Mouse (Mus musculus) midbrain, embryonic 10.5 days (tissue): ENCODE results near the gene Rabgap1l. TPM values are rescaled to one million over a fixed set of nuclear protein-coding genes. Genes with fewer than 3 reads are reported as not detected.
"Not testable (repeated sequence)": the region's sequence is repeated elsewhere in the genome, so short reads cannot be mapped to it uniquely, and the experiment has no call there.

ENCODE experiments used
- DNase-seq: peaks from one replicate; pipeline ENCODE4 v3.0.0-alpha.2; 2017; ENCODE audit warnings: low spot score
- H3K27ac ChIP-seq: fragments of 300-500 bp; sonication (generic); replicated peaks from 2 replicates; pipeline ENCODE4 v1.5.1; 2016; ENCODE audit warnings: mild to moderate bottlenecking
- H3K27me3 ChIP-seq: fragments of 300-500 bp; sonication (generic); 2 replicates; pipeline ENCODE4 v1.6.1; 2016; ENCODE audit warnings: low read depth, mild to moderate bottlenecking; ENCODE audit not compliant: poor library complexity, severe bottlenecking
- H3K36me3 ChIP-seq: fragments of 300-500 bp; sonication (generic); 2 replicates; pipeline ENCODE4 v1.6.1; 2016; ENCODE audit warnings: mild to moderate bottlenecking, moderate library complexity
- H3K4me1 ChIP-seq: fragments of 300-500 bp; sonication (generic); 2 replicates; pipeline ENCODE4 v1.6.1; 2016
- H3K4me3 ChIP-seq: fragments of 300-500 bp; sonication (generic); 2 replicates; pipeline ENCODE4 v1.5.1; 2016; ENCODE audit warnings: mild to moderate bottlenecking, moderate library complexity
- H3K9me3 ChIP-seq: fragments of 300-500 bp; sonication (generic); replicated peaks from 2 replicates; pipeline ENCODE4 v1.6.1; 2016; ENCODE audit warnings: mild to moderate bottlenecking
- WGBS: fragments of 180-500 bp; shearing (Covaris S2); methylation state at CpG from one replicate; pipeline ENCODE4 v1.1.7; 2016; 5-methylcytosine and 5-hydroxymethylcytosine counted together
- polyA plus RNA-seq: library from polyadenylated mRNA; unstranded; fragments of >200 nt; fragmentation: Nextera tagmentation; extraction: Ambion mirVana; gene quantifications from 2 replicates; pipeline ENCODE4 v1.2.1, GENCODE M21; 2016

The Rabgap1l gene
- polyA plus RNA-seq, 1 experiment from 2014 or later, result 6.8 TPM

DNA sequence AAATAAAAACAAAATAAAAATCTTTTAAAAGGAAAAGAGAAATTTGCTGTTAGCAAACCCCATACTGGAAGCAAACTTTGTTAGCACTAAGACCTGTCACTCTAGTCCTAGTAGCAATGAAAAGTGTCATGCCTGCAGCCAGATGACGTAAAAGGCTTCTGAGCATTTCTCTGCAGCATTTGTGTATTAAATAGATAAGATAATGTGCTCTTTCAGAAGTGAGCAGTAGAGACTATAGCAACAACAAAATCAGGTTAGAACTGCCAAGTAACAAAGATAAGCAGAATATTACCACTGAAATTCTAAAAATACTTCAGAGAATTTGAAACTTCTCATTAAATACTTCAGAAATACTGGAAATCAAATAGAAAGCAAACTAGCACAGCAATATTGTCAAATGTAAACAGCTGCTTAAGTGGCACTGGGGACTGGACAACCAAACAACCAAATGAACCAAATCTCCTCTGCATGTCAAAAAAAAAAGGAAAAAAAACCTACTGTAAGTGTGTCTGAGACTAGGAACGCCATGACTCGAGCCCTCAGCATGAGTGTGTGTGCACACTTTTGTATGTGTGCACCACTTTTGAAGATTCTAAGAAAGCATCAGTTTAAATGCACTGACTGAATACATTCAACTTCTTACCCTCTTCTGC, 111.5 kb downstream of the Rabgap1l start:
- 92% methylated on average over 3 of the region's 3 CpGs for WGBS

GRCm38 (mm10) chr1:160674763-160675162, 118.2 kb downstream of the Rabgap1l start:
- no peak for DNase-seq

More for the DNA sequence above, 111.5 kb downstream of the Rabgap1l start:
- no peak for DNase-seq
- no peak overlapping the region for H3K27ac ChIP-seq
- H3K4me1 ChIP-seq, result no peaks in the 10 kb centered on the region
- no peaks in the 10 kb centered on the region for H3K27me3 ChIP-seq
- H3K4me3 ChIP-seq, result no peak overlapping the region
- H3K36me3 ChIP-seq, result no peaks in the 10 kb centered on the region
- H3K9me3 ChIP-seq, result no peaks in the 10 kb centered on the region

DNA sequence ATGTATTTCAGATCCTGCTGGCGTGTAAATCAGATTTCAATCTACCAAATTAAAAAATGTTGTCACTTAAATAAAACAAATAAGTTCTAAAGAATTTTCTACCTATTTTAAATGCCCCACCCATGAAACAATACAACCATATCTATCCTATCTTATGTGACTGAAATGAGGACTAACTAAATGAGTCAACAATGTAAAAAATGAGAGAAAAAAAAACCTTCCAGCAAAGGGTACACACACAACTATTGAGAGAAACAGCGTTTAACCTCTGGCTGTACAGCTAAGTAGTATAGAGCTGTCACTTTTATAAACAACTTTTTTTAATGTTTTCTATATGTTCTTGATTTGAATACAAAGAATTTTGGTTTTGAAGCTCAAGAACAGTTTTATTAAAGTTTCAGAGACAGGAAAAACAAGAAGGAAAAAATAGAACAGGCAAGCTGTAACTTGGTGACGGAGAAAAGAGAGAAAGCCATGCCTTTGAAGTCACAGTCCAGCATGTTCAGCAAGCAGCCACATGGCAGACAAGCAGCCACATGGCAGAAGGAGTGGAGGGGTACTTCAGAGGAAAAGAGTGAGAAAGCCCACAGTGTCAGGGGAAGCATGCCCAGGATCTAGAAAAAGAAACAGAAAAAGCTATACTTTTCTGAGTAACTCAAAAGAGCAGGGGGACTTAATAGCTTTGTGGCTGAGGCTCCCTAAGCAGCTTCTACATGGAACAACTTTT, 120.8 kb downstream of the Rabgap1l start:
- WGBS, result 77% methylated on average over 3 of the region's 3 CpGs

More at GRCm38 (mm10) chr1:160674763-160675162, 118.2 kb downstream of the Rabgap1l start:
- H3K27ac ChIP-seq, result no peak overlapping the region
- no peak overlapping the region for H3K4me3 ChIP-seq
- no peaks in the 10 kb centered on the region for H3K27me3 ChIP-seq
- 89% methylated on average over 2 of the region's 2 CpGs for WGBS
- H3K4me1 ChIP-seq, result no peaks in the 10 kb centered on the region
- H3K36me3 ChIP-seq, result no peaks in the 10 kb centered on the region
- H3K9me3 ChIP-seq, result no peaks in the 10 kb centered on the region

GRCm38 (mm10) chr1:160655806-160656470, 137.1 kb downstream of the Rabgap1l start:
- H3K4me3 ChIP-seq, result no peak overlapping the region
- H3K27me3 ChIP-seq, result no peaks in the 10 kb centered on the region
- 75% methylated on average over 2 of the region's 2 CpGs for WGBS
- H3K9me3 ChIP-seq, result no peaks in the 10 kb centered on the region
- no peak for DNase-seq
- no peak overlapping the region for H3K27ac ChIP-seq
- H3K36me3 ChIP-seq, result no peaks in the 10 kb centered on the region
- H3K4me1 ChIP-seq, result no peaks in the 10 kb centered on the region

More for the DNA sequence above, 120.8 kb downstream of the Rabgap1l start:
- Histone ChIP-seq H3K27me3 (no peaks in the 10 kb centered on the region), H3K36me3 (no peaks in the 10 kb centered on the region), H3K27ac (no peak overlapping the region), H3K4me1 (no peaks in the 10 kb centered on the region), H3K9me3 (no peaks in the 10 kb centered on the region), H3K4me3 (no peak overlapping the region)
- no peak for DNase-seq

DNA sequence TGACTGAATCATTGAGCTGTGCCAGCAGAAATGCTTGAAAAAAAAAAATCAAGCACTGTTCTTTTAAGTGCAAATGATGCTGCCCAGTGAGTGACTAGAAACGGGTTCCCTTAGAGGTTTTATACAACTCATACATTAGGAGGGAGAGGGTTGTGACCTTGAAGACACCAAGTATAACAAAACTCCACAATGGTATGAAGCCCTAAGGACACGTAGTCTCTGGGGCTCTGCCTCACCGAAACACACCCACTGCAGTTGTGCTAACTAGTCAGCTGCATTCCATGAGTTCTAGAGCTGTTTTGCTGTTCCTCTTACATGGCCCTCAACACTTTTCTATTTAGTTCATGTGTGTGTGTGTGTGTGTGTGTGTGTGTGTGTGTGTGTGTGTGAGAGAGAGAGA, 141.3 kb downstream of the Rabgap1l start:
- no peak overlapping the region for H3K27ac ChIP-seq
- no peaks in the 10 kb centered on the region for H3K27me3 ChIP-seq
- no peaks in the 10 kb centered on the region for H3K36me3 ChIP-seq
- peaks cover 4% of the 10 kb centered on the region; the same call in 1 of the 2 replicates for H3K4me1 ChIP-seq
- DNase-seq, result no peak
- no peaks in the 10 kb centered on the region for H3K9me3 ChIP-seq
- WGBS, result 49% methylated on average over 3 of the region's 3 CpGs
- H3K4me3 ChIP-seq, result no peak overlapping the region

GRCm38 (mm10) chr1:160645416-160645815, 147.6 kb downstream of the Rabgap1l start:
- H3K4me1 ChIP-seq, result peaks cover 4% of the 10 kb centered on the region; the same call in 1 of the 2 replicates
- H3K9me3 ChIP-seq, result no peaks in the 10 kb centered on the region
- WGBS, result 96% methylated on average over 3 of the region's 3 CpGs
- no peak overlapping the region for H3K27ac ChIP-seq
- no peaks in the 10 kb centered on the region for H3K36me3 ChIP-seq
- H3K27me3 ChIP-seq, result no peaks in the 10 kb centered on the region
- DNase-seq, result no peak
- H3K4me3 ChIP-seq, result no peak overlapping the region

GRCm38 (mm10) chr1:160628213-160628932, 164.6 kb downstream of the Rabgap1l start:
- 90% methylated on average over 12 of the region's 12 CpGs for WGBS
- Histone ChIP-seq H3K4me1 (no peaks in the 10 kb centered on the region), H3K9me3 (no peaks in the 10 kb centered on the region), H3K27me3 (no peaks in the 10 kb centered on the region), H3K36me3 (no peaks in the 10 kb centered on the region), H3K4me3 (no peak overlapping the region), H3K27ac (no peak overlapping the region)
- no peak for DNase-seq

DNA sequence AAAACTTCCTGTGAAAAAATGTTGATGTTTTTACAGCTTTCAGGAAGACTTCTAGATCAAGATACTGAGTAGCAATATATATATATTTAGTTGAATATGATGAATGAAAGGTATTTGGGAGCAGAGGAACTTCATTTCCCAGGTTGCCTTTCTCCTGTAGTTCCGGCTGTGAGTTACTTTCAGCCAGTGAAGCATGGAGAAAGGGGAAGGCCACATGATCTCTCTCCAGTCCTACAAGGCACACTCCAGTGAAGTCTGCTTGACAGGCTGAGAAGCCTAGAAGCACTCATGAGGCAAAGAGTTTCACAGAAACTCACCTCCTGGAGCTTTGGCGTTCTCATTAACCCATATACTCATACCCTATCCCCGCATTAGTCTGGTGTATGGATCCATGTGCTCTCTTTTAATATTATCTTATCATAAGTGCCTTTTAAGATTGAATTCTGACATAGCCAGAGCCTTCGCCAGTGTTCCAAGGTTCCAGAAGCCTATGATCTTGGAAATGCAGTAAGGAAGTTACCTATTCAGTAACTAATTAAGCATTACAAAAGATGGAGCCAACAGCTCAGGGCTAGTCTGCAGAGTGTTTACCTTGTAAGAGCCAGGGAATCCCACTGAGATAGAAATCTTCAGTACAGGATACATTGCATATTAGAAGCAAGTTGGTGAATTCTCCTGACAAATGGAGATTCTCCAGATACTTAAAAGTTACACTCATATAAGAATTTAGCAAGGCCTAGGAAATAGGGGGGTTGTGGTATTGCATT, 168.5 kb downstream of the Rabgap1l start:
- H3K9me3 ChIP-seq, H3K4me1 ChIP-seq, DNase-seq, H3K36me3 ChIP-seq, H3K27ac ChIP-seq, H3K27me3 ChIP-seq, H3K4me3 ChIP-seq: not testable (repeated sequence)
- 74% methylated on average over 4 of the region's 4 CpGs for WGBS

DNA sequence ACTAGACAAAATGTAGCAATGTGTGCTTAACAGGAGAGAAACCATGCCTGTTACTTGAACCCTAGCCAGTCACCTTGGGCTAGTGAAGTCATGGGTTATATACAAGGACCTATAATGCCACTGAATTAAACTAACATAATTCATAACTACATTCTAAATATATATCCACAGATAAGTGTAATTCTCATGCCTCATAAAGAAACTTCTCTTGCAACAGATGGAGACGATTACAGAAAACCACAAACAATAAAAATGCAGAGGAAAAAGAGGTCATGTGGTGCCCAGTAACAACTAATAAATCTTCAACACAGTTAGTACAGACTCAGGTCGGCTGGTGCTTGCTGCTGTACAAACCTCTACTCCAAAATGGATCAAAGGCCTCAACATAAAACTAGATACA, 174.8 kb downstream of the Rabgap1l start:
- no peak overlapping the region for H3K4me3 ChIP-seq
- 83% methylated on average over 2 of the region's 2 CpGs for WGBS
- no peaks in the 10 kb centered on the region for H3K9me3 ChIP-seq
- H3K36me3 ChIP-seq, result no peaks in the 10 kb centered on the region
- no peaks in the 10 kb centered on the region for H3K27me3 ChIP-seq
- H3K27ac ChIP-seq, result no peak overlapping the region
- H3K4me1 ChIP-seq, result no peaks in the 10 kb centered on the region
- no peak for DNase-seq

- 86% methylated on average over 2 of the region's 2 CpGs for WGBS
- Histone ChIP-seq H3K4me3 (no peak overlapping the region), H3K27me3 (no peaks in the 10 kb centered on the region), H3K4me1 (no peaks in the 10 kb centered on the region), H3K27ac (no peak overlapping the region), H3K36me3 (no peaks in the 10 kb centered on the region), H3K9me3 (no peaks in the 10 kb centered on the region)
- no peak for DNase-seq
Measured at GRCm38 (mm10) chr1:160606425-160606824, 186.6 kb downstream of the Rabgap1l start.

DNA sequence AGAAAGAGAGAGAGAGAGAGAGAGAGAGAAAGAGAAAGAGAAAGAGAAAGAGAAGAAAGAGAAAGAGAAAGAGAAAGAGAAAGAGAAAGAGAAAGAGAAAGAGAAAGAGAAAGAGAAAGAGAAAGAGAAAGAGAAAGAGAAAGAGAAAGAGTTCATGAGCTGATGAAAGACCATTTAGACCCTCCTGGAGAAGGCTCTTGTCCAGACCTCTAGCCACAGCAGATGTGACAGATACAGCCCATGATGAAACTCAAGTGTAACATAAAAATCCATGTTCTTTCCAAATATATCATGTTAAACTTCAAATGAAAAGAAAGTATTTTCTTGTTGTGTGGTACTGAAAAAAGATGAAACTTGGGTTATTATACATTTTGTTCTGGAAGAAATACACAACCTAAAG, 189.7 kb downstream of the Rabgap1l start:
- H3K27ac ChIP-seq, H3K27me3 ChIP-seq, H3K9me3 ChIP-seq, DNase-seq, H3K4me3 ChIP-seq, H3K36me3 ChIP-seq, H3K4me1 ChIP-seq: not testable (repeated sequence)

DNA sequence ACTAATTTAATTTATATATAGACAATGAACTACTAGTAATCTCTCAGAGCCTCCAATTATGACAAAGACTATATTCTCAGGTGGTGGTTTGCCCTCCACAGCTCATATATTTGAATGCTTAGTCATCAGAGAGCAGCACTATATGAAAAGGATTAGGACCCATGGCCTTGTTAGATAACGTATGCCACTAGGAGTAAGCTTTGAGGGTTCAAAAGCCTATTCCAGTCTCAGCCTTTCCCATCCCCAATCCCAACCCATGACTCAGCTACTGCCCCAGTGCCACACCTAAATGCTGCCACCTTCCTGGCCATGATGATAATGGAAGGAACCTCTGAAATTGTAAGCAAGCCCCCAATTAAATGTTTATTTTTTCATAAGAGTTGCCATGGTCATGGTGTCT, 195.6 kb downstream of the Rabgap1l start:
- no peak for DNase-seq
- Histone ChIP-seq H3K27me3 (no peaks in the 10 kb centered on the region), H3K36me3 (no peaks in the 10 kb centered on the region), H3K27ac (no peak overlapping the region), H3K9me3 (no peaks in the 10 kb centered on the region), H3K4me3 (no peak overlapping the region), H3K4me1 (no peaks in the 10 kb centered on the region)
- 94% methylated on average over 1 of the region's 1 CpGs for WGBS
